In the genomic region with DNA sequence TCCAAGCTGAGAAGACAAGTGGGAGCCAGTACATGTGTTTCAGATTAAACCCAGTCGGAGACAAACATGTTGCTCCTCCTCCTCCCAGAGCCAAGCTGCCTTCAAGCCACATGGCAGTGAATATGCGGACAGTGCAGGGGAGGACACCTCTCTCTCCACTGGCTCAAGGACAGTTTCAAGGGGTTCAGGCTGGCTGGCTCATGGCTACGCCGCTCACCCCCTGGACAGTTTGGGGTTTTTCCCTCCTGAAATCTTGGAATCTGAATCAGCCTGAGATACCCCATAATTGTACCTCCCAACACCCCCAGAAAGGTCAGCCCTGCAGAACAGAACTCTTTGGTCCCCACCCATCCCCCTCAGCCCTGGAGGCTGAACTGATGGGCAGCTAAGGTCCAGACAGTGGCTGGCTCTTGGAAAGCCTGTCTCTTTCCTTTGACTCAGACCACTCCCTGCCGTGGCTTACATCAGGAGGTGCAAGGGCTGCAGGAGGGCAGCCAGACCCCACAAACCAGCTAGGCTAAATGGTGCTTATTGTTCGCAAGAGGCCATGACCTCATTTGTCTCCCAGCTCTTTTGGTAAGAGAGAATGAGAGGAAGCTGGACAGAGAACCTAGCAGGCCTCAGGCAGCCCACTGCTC, we compare ENCODE assay signal across 10 mouse cellular contexts. TPM values are rescaled to one million over a fixed set of nuclear protein-coding genes. Genes with fewer than 3 reads are reported as not detected.
DNase-seq lines count a peak whose midpoint lies in the region; ATAC-seq lines count a peak whose summit lies in the region.
"Had no signal": no experiment of that assay in that cellular context is flagged by ENCODE, and none has a peak within 500 bp of the region (broad histone marks: within the 10 kb centered on the region; RNA-seq: fewer than 3 reads in every experiment).

No protein-coding gene starts in this region.

- H3K27ac ChIP-seq in lung, embryonic 15.5 days = no peak overlapping the region
- peak overlapping the region; percentile 86 for H3K27ac ChIP-seq in embryonic facial prominence, embryonic 15.5 days (replicated peaks)
- no peak overlapping the region for H3K27ac ChIP-seq in intestine, embryonic 15.5 days

- H3K9me3 ChIP-seq in lung, embryonic 15.5 days = no peaks in the 10 kb centered on the region
- no peaks in the 10 kb centered on the region for H3K9me3 ChIP-seq in embryonic facial prominence, embryonic 15.5 days (replicated peaks)
- H3K9me3 ChIP-seq in intestine, embryonic 15.5 days = no peaks in the 10 kb centered on the region

- H3K27me3 ChIP-seq in lung, embryonic 15.5 days = no peaks in the 10 kb centered on the region
- H3K27me3 ChIP-seq in embryonic facial prominence, embryonic 15.5 days = no peaks in the 10 kb centered on the region
- no peaks in the 10 kb centered on the region for H3K27me3 ChIP-seq in intestine, embryonic 15.5 days (replicated peaks)

- no peak for DNase-seq in lung, postnatal 36 days
- peak; percentile 38 for DNase-seq in retina, embryonic 14.5 days (ENCODE audit: low spot score)
- no peak for DNase-seq in layer of hippocampus, adult 18-20 months (ENCODE audit: low spot score in 2 of 2)
- no peak for DNase-seq in cerebellum, adult 11 months
- DNase-seq in left cerebral cortex, adult 9 months (ENCODE audit: low spot score in 2 of 2) = no peak
- DNase-seq: forebrain, postnatal 0 days; thymus, adult 18-20 months had no signal

- ATAC-seq in lung, embryonic 15.5 days (ENCODE audit: borderline replicate concordance, extremely low read depth, low FRiP score, low TSS enrichment) = no peak; the same call in 1 of the 2 replicates
- peak; percentile 85 for ATAC-seq in embryonic facial prominence, embryonic 15.5 days (ENCODE audit: insufficient number of reproducible peaks, low FRiP score, low TSS enrichment, low read depth)
- peak; percentile 23; the same call in 1 of the 2 replicates for ATAC-seq in intestine, embryonic 15.5 days
- ATAC-seq: forebrain, postnatal 0 days had no signal

- no peaks in the 10 kb centered on the region for H3K36me3 ChIP-seq in lung, embryonic 15.5 days
- peaks cover 6% of the 10 kb centered on the region; the same call in 1 of the 2 replicates for H3K36me3 ChIP-seq in embryonic facial prominence, embryonic 15.5 days
- H3K36me3 ChIP-seq in intestine, embryonic 15.5 days = no peaks in the 10 kb centered on the region

- H3K4me3 ChIP-seq in lung, embryonic 15.5 days = peak overlapping the region; percentile 28; the same call in 1 of the 2 replicates
- H3K4me3 ChIP-seq in embryonic facial prominence, embryonic 15.5 days (replicated peaks) = peak overlapping the region; percentile 52
- H3K4me3 ChIP-seq in intestine, embryonic 15.5 days (replicated peaks) = no peak overlapping the region

- H3K4me1 ChIP-seq in lung, embryonic 15.5 days = peaks cover 11% of the 10 kb centered on the region
- H3K4me1 ChIP-seq in embryonic facial prominence, embryonic 15.5 days = peaks cover 26% of the 10 kb centered on the region
- peaks cover 10% of the 10 kb centered on the region; the same call in 1 of the 2 replicates for H3K4me1 ChIP-seq in intestine, embryonic 15.5 days (replicated peaks)

- no peak overlapping the region for H3K9ac ChIP-seq in lung, embryonic 15.5 days
- H3K9ac ChIP-seq in embryonic facial prominence, embryonic 15.5 days = peak overlapping the region; percentile 21
- peak overlapping the region; percentile 39; the same call in 1 of the 2 replicates for H3K9ac ChIP-seq in intestine, embryonic 15.5 days
- H3K9ac ChIP-seq: forebrain, postnatal 0 days had no signal

- 45% methylated on average over 6 of the region's 6 CpGs for WGBS in lung, embryonic 15.5 days
- 21% methylated on average over 6 of the region's 6 CpGs for WGBS in embryonic facial prominence, embryonic 15.5 days
- WGBS in intestine, embryonic 15.5 days = 49% methylated on average over 6 of the region's 6 CpGs

- peak overlapping the region; percentile 46 for H3K4me2 ChIP-seq in lung, embryonic 15.5 days
- peak overlapping the region; percentile 58 for H3K4me2 ChIP-seq in embryonic facial prominence, embryonic 15.5 days (replicated peaks)
- H3K4me2 ChIP-seq in intestine, embryonic 15.5 days (replicated peaks) = peak overlapping the region; percentile 49

RNA-seq across cellular contexts. Expression of a gene that starts 1.0 kb away (rescaled TPM):
- polyA plus RNA-seq in lung, embryonic 15.5 days (2015; fragmentation: Nextera tagmentation; extraction: Ambion mirVana) = 46.1 and 57.0 TPM in 2 replicates
- 393 and 406 TPM in 2 replicates for polyA plus RNA-seq in embryonic facial prominence, embryonic 15.5 days (2015; fragmentation: Nextera tagmentation; extraction: Ambion mirVana)
- polyA plus RNA-seq in intestine, embryonic 15.5 days (2015; fragmentation: Nextera tagmentation; extraction: Ambion mirVana) = 41.1 and 48.0 TPM in 2 replicates
- 10 to 100 TPM; 10.6 to 15.4 TPM for total RNA-seq in layer of hippocampus, adult 18-20 months (2021)

RNA-seq across cellular contexts. Expression of a gene that starts 17.9 kb away (rescaled TPM):
- polyA plus RNA-seq in lung, embryonic 15.5 days (2015; fragmentation: Nextera tagmentation; extraction: Ambion mirVana) = 0.89 and 4.3 TPM in 2 replicates
- 0.09 TPM in 1 of 2 replicates, not detected in the other for polyA plus RNA-seq in embryonic facial prominence, embryonic 15.5 days (2015; fragmentation: Nextera tagmentation; extraction: Ambion mirVana)
- polyA plus RNA-seq in intestine, embryonic 15.5 days (2015; fragmentation: Nextera tagmentation; extraction: Ambion mirVana) = 20.4 and 26.4 TPM in 2 replicates
- under 1 TPM; 0.53 to 0.59 TPM for total RNA-seq in layer of hippocampus, adult 18-20 months (2021)
- polyA plus RNA-seq: forebrain, postnatal 0 days had no signal

RNA-seq across cellular contexts. Expression of a gene that starts 33.0 kb away (rescaled TPM):
- polyA plus RNA-seq in lung, embryonic 15.5 days (2015; fragmentation: Nextera tagmentation; extraction: Ambion mirVana) = 4.5 and 4.8 TPM in 2 replicates
- 6.3 and 7.4 TPM in 2 replicates for polyA plus RNA-seq in embryonic facial prominence, embryonic 15.5 days (2015; fragmentation: Nextera tagmentation; extraction: Ambion mirVana)
- 6.1 and 7.0 TPM in 2 replicates for polyA plus RNA-seq in intestine, embryonic 15.5 days (2015; fragmentation: Nextera tagmentation; extraction: Ambion mirVana)
- 10 to 100 TPM; 21.6 to 23.3 TPM for total RNA-seq in layer of hippocampus, adult 18-20 months (2021)

RNA-seq across cellular contexts. Expression of a gene that starts 40.0 kb away (rescaled TPM):
- 15.9 and 18.0 TPM in 2 replicates for polyA plus RNA-seq in lung, embryonic 15.5 days (2015; fragmentation: Nextera tagmentation; extraction: Ambion mirVana)
- 35.1 and 38.0 TPM in 2 replicates for polyA plus RNA-seq in embryonic facial prominence, embryonic 15.5 days (2015; fragmentation: Nextera tagmentation; extraction: Ambion mirVana)
- 17.7 and 20.3 TPM in 2 replicates for polyA plus RNA-seq in intestine, embryonic 15.5 days (2015; fragmentation: Nextera tagmentation; extraction: Ambion mirVana)
- under 1 TPM in 1 of 2 experiments, not detected in 1; 0.89 TPM for total RNA-seq in layer of hippocampus, adult 18-20 months (2021)
